Mouse (Mus musculus): Measurements from ENCODE around the gene Pex11g. TPM values are rescaled to one million over a fixed set of nuclear protein-coding genes. Genes with fewer than 3 reads are reported as not detected.

The Pex11g gene
- total RNA-seq, 2 experiments from 2014 or later = 3.0 to 3.5 TPM

- intact Hi-C loops (cut with DNase I) = no loop called here
- DNase-seq = no peak
Observed at GRCm38 (mm10) chr8:3420105-3420706, 47.3 kb downstream of the Pex11g start.

DNA sequence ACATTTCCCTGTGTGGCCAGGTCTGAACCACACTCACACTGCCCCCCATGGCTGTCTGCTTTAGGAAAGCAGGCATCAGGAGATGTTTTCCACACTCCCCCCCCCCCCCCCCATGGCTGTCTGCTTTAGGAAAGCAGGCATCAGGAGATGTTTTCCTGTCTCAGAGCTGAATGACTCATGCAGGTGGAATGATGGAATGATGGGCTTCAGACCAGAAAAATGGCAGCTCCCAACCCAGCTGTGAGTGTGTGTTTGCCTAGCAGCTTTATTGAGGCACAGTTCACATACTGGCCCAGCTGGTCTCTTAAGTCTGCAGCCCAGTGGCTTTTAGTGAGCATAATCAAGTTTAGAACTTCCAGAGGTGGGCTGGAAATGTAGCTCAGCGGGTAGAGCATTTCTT lies 49.4 kb downstream of the Pex11g start:
- intact Hi-C loops (cut with DNase I) = no loop called here
- DNase-seq = peak in 1 of 2 experiments; percentile 35

- no peak for DNase-seq
- intact Hi-C loops (cut with DNase I) = no loop called here
Observed at GRCm38 (mm10) chr8:3417455-3417854, 50.0 kb downstream of the Pex11g start.

DNA sequence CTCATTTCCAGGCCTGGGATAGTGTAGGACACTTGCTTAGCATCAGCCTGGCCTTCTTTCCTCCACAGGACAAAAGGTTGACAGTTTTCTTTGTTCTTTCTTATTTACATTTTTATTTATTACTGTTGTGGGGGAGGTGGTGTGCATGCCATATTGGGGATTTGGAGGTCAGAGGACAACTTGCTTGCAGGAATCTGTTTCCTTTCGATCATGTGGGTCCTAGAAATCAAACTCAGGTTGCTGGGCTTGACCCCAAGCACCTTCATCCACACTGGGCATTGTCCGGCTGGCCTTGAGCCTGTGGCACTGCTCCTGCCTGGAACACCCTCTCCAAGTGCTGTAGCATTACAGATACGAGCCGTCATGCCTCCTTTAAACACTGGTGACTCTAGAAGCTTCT lies 50.6 kb downstream of the Pex11g start:
- DNase-seq = no peak
- intact Hi-C loops (cut with DNase I) = no loop called here

- no peak for DNase-seq
- intact Hi-C loops (cut with DNase I) = no loop called here
Observed at GRCm38 (mm10) chr8:3415661-3416060, 51.8 kb downstream of the Pex11g start.

DNA sequence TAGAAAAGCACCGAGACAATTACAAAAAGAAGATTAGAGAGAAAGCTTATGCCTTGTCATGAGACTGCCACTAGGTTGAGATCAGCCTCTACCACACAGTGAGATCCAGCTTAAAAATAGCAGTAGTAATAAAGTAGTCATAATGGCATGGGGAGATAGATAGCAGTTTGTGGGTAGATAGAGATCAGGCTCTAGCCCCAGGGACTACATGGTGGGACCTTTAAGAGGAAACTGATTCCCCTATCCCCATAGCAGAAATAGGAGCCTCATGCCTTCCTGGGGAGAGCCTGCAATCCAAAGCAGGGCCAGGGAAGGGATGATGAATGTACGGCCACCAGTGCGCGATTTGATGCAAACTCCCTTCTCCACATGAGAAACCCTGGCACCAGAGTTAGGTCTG lies 52.2 kb downstream of the Pex11g start:
- intact Hi-C loops (cut with DNase I) = no loop called here
- no peak for DNase-seq

GRCm38 (mm10) chr8:3414639-3415190 lies 52.8 kb downstream of the Pex11g start:
- DNase-seq = no peak
- intact Hi-C loops (cut with DNase I) = no loop called here

GRCm38 (mm10) chr8:3412816-3413215 lies 54.7 kb downstream of the Pex11g start:
- no peak for DNase-seq
- intact Hi-C loops (cut with DNase I) = loop anchor here (2.0 kb wide), 1 partner anchor 20 kb away; the partner anchor contains the start of gene Arhgef18

DNA sequence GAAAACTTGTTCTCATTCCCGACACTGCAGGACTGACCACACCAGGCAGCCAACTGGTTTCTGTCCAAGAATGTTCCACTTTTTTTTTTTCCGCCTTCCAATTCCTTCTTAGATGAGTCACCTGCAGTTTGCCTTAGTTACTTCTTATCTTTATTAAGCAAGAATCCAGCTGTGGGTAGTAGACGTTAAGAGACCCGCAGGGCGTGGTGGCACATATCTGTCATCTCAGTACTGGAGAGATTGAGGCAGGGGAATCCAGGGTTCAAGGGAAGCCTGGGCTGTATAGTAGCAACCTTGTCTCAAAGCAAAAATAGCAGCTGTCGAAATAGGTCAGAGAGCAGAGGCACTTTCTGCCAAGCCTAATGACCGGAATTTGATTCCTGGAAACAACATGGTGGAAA lies 55.6 kb downstream of the Pex11g start:
- DNase-seq = peak; percentile 21 to 32
- intact Hi-C loops (cut with DNase I) = loop anchor here (2.0 kb wide), 1 partner anchor 19 kb away; the partner anchor contains the start of gene Arhgef18

GRCm38 (mm10) chr8:3411085-3411484 lies 56.4 kb downstream of the Pex11g start:
- DNase-seq = no peak
- intact Hi-C loops (cut with DNase I) = no loop called here

- intact Hi-C loops (cut with DNase I) = no loop called here
- no peak for DNase-seq
Observed at GRCm38 (mm10) chr8:3407417-3407816, 60.1 kb downstream of the Pex11g start.

Other genes with a start within 250 kb of the Pex11g start
- gene Insr, start 188.1 kb downstream of the Pex11g start, total RNA-seq (2021) = 100 to 1,000 TPM; 114 to 115 TPM
- 1 to 10 TPM in 1 of 2 experiments, under 1 TPM in 1; 0.79 to 1.7 TPM for gene A430078G23Rik, start 114.3 kb downstream of the Pex11g start, total RNA-seq (2021)
- 10 to 100 TPM; 20.5 to 21.4 TPM for gene Arhgef18, start 74.7 kb downstream of the Pex11g start, total RNA-seq (2021)
- gene Tex45, start 3.2 kb upstream of the Pex11g start, total RNA-seq (2021) = not detected
- gene Zfp358, start 25.5 kb upstream of the Pex11g start, total RNA-seq (2021) = 10 to 100 TPM; 25.1 to 26.3 TPM
- 10 to 100 TPM; 23.8 to 26.4 TPM for gene Mcoln1, start 32.8 kb upstream of the Pex11g start, total RNA-seq (2021)
- gene Pnpla6, start 47.7 kb upstream of the Pex11g start, total RNA-seq (2021) = 10 to 100 TPM; 12.3 to 14.0 TPM
- under 1 TPM; 0.43 to 0.51 TPM for gene C330021F23Rik, start 100.3 kb upstream of the Pex11g start, total RNA-seq (2021)
- gene Camsap3, start 119.6 kb upstream of the Pex11g start, total RNA-seq (2021) = 1 to 10 TPM in 1 of 2 experiments, under 1 TPM in 1; 0.37 to 1.8 TPM
- 10 to 100 TPM; 18.4 to 19.3 TPM for gene Xab2, start 153.6 kb upstream of the Pex11g start, total RNA-seq (2021)
- 10 to 100 TPM; 61.7 to 66.4 TPM for gene Pet100, start 153.9 kb upstream of the Pex11g start, total RNA-seq (2021)
- gene Pcp2, start 157.9 kb upstream of the Pex11g start, total RNA-seq (2021) = not detected
- gene Stxbp2, start 163.3 kb upstream of the Pex11g start, total RNA-seq (2021) = 10 to 100 TPM in 1 of 2 experiments, 1 to 10 TPM in 1; 7.7 to 10.1 TPM
- 1 to 10 TPM; 1.7 to 5.2 TPM for gene Retn, start 188.1 kb upstream of the Pex11g start, total RNA-seq (2021)
- gene Mcemp1, start 198.1 kb upstream of the Pex11g start, total RNA-seq (2021) = under 1 TPM in 1 of 2 experiments, not detected in 1; 0.29 TPM
- gene Fcor, start 204.7 kb upstream of the Pex11g start, total RNA-seq (2021) = 1 to 10 TPM in 1 of 2 experiments, under 1 TPM in 1; 0.90 to 1.5 TPM
- 10 to 100 TPM; 16.6 to 18.0 TPM for gene Trappc5, start 208.6 kb upstream of the Pex11g start, total RNA-seq (2021)
- gene Fcer2a, start 226.5 kb upstream of the Pex11g start, total RNA-seq (2021) = under 1 TPM in 1 of 2 experiments, not detected in 1; 0.34 TPM

Data from heart, postnatal 14 days (tissue).